Mouse (Mus musculus): ENCODE measurements at regions not wholly inside any gene's neighbourhood (a gene's known extent, or its start where the extent isn't known, plus 50 kb on each side); places are given as distances from the start of the nearest gene placed in this dataset.

DNA sequence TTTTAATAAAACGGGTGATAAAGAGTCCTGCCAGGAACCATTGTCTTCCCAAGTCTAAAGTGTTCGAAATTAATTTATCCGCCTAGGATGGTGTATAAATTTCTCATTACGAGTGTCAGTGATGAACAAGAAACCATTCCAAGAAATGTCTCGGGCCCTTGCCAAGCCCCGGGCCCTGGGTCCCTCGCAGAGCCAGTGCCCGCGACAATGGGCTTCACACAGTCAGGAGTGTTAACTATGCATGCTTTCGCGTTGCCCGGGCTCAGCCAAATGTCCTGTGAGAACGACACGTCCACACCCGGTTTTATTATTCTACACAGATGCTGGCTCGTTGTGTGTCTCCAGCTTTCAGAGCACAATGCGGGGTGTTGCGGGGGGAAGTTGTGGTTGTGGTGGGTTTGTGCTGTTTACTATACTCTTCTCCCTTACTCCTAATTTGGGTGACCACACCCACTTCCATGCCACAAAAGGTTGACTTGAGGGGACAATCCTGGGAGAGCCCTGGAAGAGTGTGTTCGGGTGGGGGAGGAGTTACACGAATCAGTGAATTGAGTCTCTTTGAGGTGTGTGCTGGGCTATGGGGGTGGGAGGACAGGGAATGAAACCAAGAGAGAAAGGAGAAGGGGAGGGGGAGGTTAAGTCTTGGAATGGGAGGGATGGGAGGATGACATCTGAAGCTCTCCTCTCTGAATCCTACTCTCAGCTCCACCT is 166.5 kb downstream of the Inhbb start:
- no peak for DNase-seq

DNA sequence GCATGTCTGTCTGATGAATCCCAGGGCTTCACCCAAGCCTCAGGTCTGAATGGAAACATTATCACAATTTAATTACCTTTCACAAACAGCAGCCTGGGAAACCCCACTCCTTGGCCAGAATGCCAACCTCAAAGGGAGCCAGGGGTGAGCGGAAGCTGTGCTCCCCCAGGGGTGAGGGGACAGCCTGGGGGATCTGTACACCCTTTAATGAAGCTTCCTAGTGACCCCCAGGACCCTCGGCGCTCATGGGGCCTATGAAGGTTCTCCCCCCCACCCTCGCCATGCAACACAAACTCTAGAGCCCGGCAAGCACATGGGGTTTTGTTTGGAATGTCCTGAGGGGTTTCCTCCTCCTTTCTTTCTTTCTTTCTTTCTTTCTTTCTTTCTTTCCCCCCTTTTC is 167.1 kb downstream of the Inhbb start:
- DNase-seq: no peak

DNA sequence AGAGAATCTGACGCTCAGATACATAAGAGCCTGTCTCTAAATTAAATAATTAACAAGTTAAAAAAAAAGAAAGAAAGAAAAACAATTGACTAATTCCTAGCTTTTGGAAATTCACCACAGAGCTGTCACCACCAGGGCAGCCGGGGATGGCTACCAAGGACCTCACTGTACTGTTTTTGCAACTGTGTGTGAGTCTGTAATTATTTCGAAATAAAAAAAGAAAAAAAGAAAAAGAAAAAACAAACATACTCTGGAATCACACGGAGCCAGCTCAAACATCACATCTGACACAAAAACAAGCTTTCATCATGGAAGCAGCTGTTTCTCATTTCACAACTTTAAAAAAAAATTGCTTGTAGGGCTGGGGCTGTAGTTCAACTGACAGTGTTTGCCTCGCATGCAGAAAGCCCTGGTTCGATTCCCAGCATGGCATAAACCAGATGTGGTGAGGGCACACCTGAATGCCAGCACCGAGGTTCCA is 168.6 kb downstream of the Inhbb start:
- DNase-seq: no peak

DNA sequence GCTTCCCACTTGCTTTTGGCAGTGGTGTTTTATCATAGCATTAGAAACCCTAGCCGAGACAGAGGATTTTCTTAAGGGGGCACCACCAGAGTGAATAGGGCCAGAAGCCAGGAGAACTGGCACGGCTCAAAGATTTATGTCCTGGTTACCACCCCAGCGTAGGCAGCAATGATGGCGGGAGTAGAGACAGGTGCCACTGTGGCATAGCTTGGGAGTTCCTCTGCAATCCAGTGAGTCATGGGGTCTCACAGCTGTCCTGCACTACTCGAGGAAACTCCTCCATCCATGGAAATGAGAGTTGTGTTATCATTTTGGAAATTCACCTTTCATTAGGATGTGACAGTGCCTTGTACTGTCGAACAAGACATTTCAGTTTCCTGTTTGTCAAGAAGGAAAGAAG is 169.6 kb downstream of the Inhbb start:
- DNase-seq: no peak

DNA sequence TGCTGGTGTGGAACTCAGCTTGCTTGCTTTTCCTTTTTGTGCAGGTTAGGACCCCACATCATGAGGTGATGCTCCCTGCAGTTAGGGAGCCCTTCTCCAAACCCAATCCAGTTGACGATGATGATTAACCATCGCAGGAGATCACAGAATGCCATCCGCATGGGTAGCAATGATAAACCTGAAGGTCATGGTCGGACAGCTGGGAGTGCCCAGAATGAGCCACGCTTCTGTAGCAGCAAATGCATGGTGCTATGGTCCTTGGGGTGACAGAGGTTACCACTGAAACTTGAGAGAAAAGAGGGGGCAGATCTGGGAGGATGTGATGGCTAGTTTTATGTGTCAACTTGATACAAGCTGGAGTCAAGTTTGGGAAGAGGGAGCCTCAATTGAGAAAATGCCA is 170.3 kb downstream of the Inhbb start:
- DNase-seq: no peak

DNA sequence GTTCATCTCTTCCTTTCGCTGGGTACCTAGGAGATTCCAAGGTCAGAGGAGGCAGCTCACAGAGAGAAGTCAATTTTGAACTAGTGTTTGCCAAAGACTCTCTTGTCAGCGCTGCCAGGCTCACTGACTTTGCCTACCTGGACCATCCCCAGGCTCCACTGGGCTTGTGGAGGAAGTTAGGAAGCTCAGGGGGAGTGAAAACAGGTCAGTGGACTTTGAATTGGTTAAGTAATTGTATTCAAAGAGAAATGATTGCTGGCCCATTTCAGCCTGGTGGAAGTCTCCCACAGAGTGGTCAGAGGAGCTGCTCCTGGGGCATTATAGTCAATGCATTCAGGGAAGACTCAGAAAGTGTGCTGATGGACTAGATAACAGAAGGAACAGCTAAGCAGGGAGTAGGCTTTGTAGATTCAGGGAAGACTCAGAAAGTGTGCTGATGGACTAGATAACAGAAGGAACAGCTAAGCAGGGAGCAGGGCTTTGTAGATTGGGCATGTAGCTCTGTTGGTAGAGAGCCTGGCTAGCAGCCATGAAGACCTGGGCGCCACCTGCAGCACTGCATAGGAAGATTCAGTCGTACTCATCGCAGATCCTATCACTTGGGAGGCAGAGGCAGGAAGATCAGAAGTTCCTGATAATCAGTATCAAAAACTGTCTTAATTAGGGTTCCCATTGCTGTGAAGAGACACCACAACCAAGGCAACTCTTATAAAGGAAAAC is 173.1 kb downstream of the Inhbb start:
- DNase-seq: no peak

DNA sequence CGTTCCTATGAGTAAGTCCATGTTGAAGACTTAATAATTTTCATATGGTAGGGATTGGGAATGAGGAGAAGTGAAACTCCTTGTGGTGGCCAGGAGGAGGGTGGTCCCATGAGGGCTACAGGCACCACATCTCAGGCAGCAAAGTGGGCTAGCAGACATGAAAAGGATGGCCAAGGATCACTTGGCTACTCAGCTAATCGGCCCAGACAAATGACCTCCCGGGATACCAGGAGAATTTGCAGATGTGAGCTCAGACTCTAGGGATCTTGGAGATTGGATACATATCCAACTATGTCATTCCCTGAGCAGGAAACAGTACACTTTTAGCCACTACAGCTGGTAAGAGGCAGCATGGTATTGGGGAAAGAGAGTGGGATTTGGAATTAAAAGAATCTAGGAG is 174.9 kb downstream of the Inhbb start:
- no peak for DNase-seq

DNA sequence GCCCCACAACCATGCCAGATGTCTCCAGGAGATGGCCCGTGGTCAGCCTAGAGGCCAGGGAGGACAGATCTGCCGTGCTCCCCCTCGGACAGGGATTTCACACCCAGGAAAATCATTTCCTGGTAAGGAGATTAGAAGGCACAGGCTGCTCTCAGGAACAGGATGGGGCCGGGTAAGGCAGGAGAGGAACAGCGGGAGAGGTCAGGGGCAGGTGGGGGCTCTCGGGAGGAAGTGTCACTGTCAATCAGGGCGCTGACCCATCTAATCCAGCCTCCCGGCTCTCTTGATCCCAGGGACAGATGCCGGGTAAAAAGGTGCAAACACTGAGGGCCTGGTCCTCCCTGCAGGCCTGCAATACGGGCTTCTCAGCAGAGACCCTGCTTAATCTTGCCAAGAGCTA is 183.6 kb downstream of the Inhbb start:
- DNase-seq: peak; percentile 24

DNA sequence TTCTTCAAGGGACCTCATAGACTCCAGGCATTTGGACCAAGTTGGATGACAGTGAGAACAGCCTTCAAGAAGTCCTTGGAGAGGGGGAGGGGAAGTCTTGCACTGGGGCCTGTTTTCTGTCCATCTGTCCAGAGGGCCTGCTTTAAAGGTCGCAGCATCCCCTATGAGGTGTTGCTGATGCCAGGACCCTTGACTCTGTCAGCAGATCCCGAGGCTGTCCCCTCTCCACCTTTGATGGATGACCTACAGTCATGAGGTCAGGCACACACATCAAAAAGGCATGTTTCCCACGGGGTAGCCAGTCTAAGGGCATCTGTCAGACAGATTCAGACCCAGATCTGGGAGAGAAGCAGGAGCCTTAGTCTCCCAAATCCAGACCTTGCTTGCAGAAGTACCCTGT is 183.4 kb upstream of the Gli2 start:
- no peak for DNase-seq

DNA sequence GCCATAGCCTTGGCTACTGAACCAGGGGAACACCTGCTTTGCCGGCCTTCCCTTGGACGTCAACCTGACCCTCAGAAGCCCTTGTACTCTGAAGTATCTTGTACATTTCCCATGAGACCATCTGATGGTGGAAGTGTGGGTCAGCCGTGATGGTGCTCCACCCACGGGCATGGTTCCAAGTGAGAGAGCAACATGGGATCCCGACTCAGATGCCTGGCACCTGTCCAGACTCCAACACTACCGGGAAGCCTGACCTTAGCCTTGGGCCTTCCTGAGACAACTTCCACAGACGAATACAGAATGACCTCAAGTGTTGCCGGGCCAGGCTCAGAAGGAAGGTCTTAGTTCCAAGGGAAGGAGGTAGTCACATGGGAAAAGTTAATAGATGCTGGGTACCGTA is 181.0 kb upstream of the Gli2 start:
- no peak for DNase-seq

DNA sequence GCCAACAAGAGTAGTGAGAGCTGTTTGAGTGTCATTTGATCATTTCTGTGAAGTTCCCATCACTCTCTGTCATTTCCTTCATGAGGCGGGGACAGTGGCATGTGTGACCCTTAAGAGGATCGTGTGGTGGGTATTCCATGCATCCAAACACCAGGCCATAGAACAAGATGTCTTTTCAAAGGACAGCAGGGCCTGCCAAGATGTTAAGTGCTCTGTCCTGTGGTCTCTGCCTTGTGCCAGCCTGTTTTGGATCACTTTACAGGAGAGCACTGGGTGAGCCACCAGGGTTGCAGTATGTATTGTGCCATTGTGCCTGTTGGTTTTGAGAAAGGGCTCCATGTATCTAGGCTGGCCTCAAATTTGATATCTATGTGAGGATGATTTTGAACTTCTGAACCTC is 173.6 kb upstream of the Gli2 start:
- DNase-seq: no peak

DNA sequence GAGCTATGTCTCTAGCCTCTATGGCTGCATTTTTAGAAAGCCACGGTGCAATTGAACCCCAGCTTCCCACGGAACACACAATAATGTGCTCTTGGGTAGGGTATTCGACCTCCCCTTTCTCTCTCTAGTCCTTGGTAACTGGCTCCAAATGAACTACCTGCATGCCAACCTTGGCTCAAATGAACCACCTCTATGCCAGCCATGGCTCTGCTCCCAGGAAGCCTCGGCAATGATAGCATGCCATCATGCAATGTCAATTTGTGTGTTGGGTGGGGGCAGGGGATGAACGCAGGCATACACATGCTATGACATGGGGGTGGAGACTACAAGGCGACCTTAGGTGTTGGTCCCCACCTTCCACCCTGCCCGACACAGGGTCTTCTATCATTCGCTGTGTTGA is 170.5 kb upstream of the Gli2 start:
- DNase-seq: no peak

DNA sequence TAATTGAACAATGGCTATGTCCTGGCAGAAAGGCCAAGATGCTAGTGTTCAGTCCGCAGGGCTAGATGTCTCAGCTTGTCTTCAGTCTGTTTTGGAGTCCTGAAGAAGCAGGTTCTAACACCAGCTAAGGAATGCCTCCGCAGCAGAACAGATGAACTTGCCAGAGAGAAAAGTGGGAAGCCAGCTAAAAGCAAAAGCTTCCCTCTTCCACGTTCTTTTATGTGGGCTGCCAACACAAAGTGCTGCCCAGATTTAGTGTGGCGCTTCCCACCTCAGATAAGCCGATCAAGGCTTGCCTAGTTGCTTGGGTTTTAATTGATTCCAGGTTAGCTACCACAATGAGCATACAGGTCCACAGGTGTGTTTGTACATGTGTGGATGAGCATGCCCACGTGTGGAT is 168.5 kb upstream of the Gli2 start:
- no peak for DNase-seq

DNA sequence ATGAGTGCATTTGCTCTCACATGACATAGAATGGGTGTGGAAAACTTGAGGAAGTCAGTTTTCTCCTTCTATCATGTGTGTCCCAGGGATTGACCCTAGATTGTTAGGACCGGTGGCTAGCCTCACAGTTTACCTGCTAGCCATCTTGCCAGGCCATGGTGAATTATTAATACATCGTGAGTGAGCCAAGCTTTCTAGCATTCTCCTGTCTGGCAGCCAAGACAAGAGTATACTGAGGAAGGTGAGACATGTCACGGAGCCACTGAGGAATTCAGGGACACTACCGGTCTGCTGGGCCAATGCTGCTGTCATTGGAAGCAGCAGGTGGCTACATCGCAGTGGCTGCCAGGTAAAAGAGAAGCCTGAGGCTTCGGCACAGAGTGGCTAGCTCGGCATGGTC is 167.6 kb upstream of the Gli2 start:
- no peak for DNase-seq

DNA sequence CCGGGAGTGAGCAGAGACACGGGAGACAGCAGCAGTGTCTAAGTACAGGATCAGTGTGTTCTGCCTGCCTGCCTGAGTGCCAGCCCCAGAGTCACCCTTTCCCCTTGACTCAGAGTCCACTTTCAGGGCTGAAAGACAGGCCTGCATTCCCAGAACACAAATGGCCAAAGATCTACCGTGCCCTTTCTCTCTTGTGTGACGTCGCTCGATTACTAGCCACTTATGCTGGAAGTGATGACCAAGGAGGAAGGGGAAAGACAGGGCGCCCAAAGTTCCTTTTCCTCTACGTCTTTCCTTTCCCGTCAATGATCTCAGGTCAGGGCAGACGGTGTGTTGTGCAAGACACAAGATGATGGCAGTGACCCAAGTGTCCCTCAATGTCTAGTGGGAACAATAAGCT is 166.4 kb upstream of the Gli2 start:
- DNase-seq: no peak

DNA sequence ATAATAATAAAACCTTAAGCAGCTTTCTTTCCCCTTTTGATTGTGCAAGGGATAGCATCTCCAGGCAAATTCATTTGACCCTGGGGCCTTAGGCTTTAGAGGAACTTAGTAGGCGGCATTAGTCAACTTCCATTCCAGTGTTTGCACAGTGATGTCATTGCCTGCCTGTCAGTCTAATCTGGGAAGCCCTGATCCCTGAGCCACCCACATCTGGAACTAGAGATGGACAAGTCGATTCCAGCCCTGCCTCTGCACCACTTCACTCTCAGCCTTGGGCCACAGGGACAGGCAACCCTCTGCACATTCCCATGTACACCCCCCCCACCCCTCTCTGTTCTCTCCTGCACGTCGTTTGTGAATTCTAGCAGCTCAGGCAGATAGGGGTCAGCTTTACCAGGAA is 164.0 kb upstream of the Gli2 start:
- DNase-seq: no peak

DNA sequence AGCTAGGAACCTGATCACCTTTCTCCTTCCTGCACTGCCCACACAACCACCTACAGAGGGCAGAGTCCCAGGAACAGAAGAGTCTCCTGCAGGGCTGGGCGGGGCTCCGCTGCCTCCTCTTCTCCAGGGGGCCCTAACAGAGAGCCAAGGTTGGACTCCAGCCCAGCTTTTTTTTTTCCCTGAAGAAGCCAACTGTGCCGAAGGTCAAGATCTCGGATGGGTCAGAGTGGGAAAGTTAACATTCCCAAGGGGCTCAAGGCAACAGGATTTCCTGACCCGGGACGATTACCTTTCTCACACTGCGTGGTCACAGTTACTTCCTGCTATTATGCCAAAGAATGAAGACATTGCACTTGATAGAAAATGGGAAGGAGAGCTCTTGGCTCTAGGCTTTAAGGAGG is 156.2 kb upstream of the Gli2 start:
- no peak for DNase-seq

DNA sequence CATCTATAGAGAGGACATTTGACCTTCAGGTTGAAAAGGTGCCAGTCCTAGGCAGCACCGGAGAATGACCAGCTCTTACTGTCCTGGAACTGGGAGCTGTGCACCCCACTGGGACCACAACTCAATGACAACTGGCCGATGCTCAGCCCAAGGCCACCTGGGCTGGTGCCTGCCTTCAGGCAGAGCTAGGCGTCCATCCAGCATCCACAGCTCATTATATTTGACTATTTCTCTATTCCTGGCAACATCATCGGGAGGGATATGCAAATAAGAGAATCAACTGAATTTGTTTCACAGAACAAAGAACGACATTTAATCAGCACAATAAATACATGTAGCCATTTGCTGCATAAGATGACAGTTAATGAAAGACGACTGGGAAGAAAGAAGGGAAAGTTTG is 149.0 kb upstream of the Gli2 start:
- no peak for DNase-seq

DNA sequence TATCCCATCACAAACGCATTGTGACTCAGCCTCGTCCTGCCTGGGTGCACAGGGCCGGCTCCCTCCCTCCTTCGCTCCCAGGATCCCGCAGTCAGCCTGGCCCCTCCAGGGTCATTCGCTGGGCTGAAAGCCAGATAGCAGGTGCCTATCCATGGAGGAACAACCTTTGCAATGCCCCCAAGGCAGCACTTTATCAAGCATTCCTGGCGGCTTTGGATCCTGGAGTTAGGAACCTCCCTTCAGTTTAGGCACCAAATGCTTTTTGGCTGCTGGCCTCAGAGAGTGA is 143.9 kb upstream of the Gli2 start:
- DNase-seq: no peak

DNA sequence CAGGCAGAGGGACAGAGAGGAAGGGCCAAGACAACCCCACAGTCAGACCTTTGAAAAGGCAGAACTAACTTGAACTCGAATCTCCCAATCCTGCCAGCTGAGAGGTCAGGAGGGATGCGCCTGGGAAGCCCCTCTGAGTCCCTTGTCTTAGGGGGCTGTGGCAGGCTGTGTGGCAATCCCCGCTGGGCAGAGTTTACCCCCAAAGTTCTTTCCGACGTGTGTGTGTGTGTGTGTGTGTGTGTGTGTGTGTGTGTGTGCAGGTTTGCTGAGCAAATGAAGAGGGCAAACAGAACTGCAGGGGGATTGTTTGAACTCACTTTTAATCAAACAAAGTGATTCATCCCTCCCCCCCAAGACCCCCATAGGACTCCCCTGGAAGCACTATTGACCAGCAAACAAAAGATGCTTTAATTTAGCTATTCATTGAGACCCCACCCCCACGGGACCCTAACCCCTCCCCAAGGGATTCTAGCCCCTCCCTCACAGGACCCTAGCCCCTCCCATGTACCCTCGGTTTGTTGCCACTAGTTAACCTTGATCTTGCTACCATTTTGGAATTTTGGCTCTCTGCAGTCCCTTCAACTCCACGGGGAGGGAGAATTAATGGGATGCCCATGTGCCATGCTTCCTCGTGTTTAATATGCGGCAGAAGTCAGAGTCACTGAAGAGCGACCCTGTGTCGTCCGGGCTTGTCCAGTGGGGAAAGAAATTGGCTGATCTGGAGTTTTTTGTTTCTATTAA is 143.4 kb upstream of the Gli2 start:
- DNase-seq: no peak

DNA sequence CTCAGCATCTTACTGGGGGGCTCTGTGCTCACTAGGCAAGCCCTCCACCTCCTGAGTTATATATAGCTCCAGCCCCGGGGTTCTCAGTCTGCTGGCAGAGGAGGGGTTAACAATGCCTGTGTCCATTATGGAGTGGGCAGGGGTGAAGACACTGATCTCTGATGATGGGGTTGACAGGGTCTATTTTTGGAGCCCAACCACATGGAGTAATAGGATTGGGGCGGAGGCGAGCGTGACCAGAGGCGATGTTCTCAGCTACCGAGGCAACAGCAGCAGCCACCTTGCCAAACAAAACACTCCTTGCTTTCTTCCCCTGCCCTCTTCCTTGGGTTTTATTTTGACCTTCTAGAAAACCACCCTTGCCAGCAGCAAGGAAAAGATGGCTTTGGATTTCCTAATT is 141.1 kb upstream of the Gli2 start:
- DNase-seq: no peak

DNA sequence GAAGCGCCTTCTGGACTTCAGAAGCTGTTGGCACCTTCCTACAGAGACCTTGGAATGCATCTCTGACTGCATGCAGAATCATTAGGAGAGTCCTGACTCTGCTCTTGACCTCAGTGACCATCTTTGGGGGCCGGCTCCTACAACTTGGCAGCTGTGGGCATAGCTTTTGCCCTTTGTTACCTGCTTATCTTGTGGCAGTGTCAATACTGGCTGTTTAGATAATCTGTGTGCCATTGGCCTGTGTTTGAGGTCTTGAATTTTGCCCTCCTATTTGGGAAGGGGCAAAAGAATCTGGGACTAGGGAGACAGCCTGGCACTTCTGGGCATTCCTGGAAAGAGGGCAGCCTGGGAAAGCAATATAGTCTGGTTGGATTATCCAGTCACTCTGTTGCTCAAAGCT is 137.8 kb upstream of the Gli2 start:
- DNase-seq: no peak

DNA sequence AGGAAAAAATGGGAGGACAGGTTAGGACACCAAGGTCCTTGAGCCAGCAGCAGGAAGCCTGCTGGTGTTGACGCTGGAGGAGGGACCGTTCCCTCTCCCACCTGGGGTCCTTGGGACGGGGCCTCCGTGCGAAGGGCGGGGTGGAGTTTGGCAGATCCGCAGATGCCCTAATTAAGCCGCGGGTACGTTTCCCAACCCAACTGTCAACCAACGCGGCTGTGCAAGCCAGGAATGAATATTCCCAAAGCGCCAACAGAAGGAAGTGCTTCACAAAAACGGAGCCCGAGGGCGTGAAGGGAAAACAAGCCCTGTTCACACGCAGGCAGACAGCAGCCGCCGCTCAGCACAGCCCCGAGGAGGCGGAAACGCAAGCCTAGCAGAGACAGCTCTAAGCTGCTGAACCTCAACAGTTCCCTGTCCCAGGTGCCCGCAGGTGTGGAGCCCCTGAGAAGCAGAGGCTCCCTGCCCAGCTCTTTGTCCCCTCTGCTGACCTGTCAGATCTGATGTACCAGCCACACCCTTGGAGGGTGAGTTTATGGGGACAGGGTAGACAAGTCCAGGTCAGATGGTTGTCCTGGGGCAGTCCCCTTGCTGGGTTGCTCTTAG is 136.1 kb upstream of the Gli2 start:
- DNase-seq: no peak

DNA sequence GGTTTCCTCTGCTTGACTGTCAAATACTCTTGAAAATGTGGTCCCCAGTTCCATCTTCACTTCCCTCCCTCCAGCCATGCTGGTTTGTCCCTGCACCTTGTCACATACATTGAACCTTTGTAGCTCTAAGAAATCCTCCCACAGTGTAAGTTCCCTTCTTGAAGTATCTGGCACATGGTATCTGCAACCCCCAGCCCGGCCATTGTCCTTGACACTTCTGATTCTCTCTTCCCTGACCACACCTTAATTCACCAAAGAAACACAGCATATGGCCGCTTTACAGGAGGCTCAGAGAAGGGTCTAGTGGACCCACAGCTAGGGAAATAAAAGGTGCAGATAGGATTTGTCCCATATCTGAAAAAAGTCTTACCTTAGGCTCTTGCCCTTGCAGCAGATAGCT is 133.9 kb upstream of the Gli2 start:
- DNase-seq: no peak

Measured in cerebellum, adult 11 months (tissue).